In genomic region chr7:129979337-129979736, GRCm38 (mm10) we compare ENCODE assay signal across 26 mouse cellular contexts.
DNase-seq lines count a peak whose midpoint lies in the region; ATAC-seq lines count a peak whose summit lies in the region.
"Had no signal": no experiment of that assay in that cellular context is flagged by ENCODE, and none has a peak within 500 bp of the region (broad histone marks: within the 10 kb centered on the region; RNA-seq: fewer than 3 reads in every experiment).

No protein-coding gene starts in this region.

- no peaks in the 10 kb centered on the region for H3K9me3 ChIP-seq in embryonic facial prominence, embryonic 11.5 days (replicated peaks; ENCODE audit: control insufficient read depth, low read length)
- H3K9me3 ChIP-seq in embryonic facial prominence, embryonic 10.5 days, result no peaks in the 10 kb centered on the region
- H3K9me3 ChIP-seq in midbrain, embryonic 11.5 days (ENCODE audit: control insufficient read depth, low read length), result no peaks in the 10 kb centered on the region
- no peaks in the 10 kb centered on the region for H3K9me3 ChIP-seq in midbrain, embryonic 14.5 days (ENCODE audit: control insufficient read depth, low read length)
- H3K9me3 ChIP-seq: embryonic facial prominence, embryonic 13.5 days; embryonic facial prominence, embryonic 15.5 days; forebrain, embryonic 10.5 days; forebrain, embryonic 12.5 days had no signal

- ATAC-seq in embryonic facial prominence, embryonic 11.5 days (replicated peaks; ENCODE audit: insufficient number of reproducible peaks, low FRiP score, low TSS enrichment, low read depth), result 0 out of 2 replicates have a peak, but pooled peaks have one; percentile 48
- no peak for ATAC-seq in midbrain, embryonic 11.5 days (ENCODE audit: low FRiP score)
- ATAC-seq in midbrain, embryonic 14.5 days (ENCODE audit: low FRiP score, low TSS enrichment), result no peak
- ATAC-seq: activated CD4-positive, CD25-positive, alpha-beta regulatory T cell, adult 4 months; CD4-positive, CD25-positive, alpha-beta regulatory T cell, adult 4 months; forebrain, embryonic 14.5 days; forebrain, embryonic 16.5 days; Patski had no signal

- H3K4me2 ChIP-seq in embryonic facial prominence, embryonic 11.5 days (ENCODE audit: low read depth, low read length), result no peak overlapping the region
- H3K4me2 ChIP-seq in midbrain, embryonic 11.5 days, result no peak overlapping the region
- H3K4me2 ChIP-seq in midbrain, embryonic 14.5 days (ENCODE audit: low read length), result no peak overlapping the region
- H3K4me2 ChIP-seq: embryonic facial prominence, embryonic 13.5 days; embryonic facial prominence, embryonic 15.5 days; forebrain, embryonic 12.5 days had no signal

- H3K36me3 ChIP-seq in embryonic facial prominence, embryonic 11.5 days (replicated peaks; ENCODE audit: control insufficient read depth, insufficient read depth, low read depth, low read length), result no peaks in the 10 kb centered on the region
- no peaks in the 10 kb centered on the region for H3K36me3 ChIP-seq in embryonic facial prominence, embryonic 10.5 days (replicated peaks)
- no peaks in the 10 kb centered on the region for H3K36me3 ChIP-seq in midbrain, embryonic 11.5 days (ENCODE audit: control insufficient read depth, insufficient read depth, low read length)
- H3K36me3 ChIP-seq in midbrain, embryonic 14.5 days (ENCODE audit: control insufficient read depth, insufficient read depth, low read length), result no peaks in the 10 kb centered on the region
- H3K36me3 ChIP-seq: embryonic facial prominence, embryonic 13.5 days; embryonic facial prominence, embryonic 15.5 days; forebrain, embryonic 10.5 days; forebrain, embryonic 12.5 days; G1E had no signal

- DNase-seq in embryonic facial prominence, embryonic 11.5 days (ENCODE audit: low spot score), result peak; percentile 52
- DNase-seq in embryonic facial prominence, embryonic 10.5 days (ENCODE audit: low spot score), result no peak
- peak; percentile 54 for DNase-seq in midbrain, embryonic 11.5 days (ENCODE audit: low spot score, missing footprints)
- no peak for DNase-seq in midbrain, embryonic 14.5 days
- peak; percentile 46 for DNase-seq in retina, postnatal 1 day
- no peak for DNase-seq in kidney, adult 11 months
- DNase-seq: adrenal gland, postnatal 14 days; B cell, adult 2 months; cerebellum, adult 11 months; cerebellum, adult 18-20 months; cerebellum, adult 8-10 months; cerebellum, adult 9-11 months; cerebellum, postnatal 14 days; cerebellum, postnatal 36 days; embryo, embryonic 11 days had no signal

- no peak overlapping the region for H3K27ac ChIP-seq in embryonic facial prominence, embryonic 11.5 days (replicated peaks; ENCODE audit: low read depth, low read length)
- no peak overlapping the region for H3K27ac ChIP-seq in embryonic facial prominence, embryonic 10.5 days (replicated peaks)
- no peak overlapping the region for H3K27ac ChIP-seq in midbrain, embryonic 11.5 days (ENCODE audit: low read depth, low read length)
- H3K27ac ChIP-seq in midbrain, embryonic 14.5 days (replicated peaks; ENCODE audit: low read depth, low read length), result no peak overlapping the region
- H3K27ac ChIP-seq: embryonic facial prominence, embryonic 13.5 days; embryonic facial prominence, embryonic 15.5 days; forebrain, embryonic 10.5 days; forebrain, embryonic 12.5 days had no signal

- no peak overlapping the region for H3K4me3 ChIP-seq in embryonic facial prominence, embryonic 11.5 days (ENCODE audit: low read depth, low read length)
- H3K4me3 ChIP-seq in embryonic facial prominence, embryonic 10.5 days, result no peak overlapping the region
- no peak overlapping the region for H3K4me3 ChIP-seq in midbrain, embryonic 11.5 days (ENCODE audit: low read depth, low read length)
- no peak overlapping the region for H3K4me3 ChIP-seq in midbrain, embryonic 14.5 days (replicated peaks; ENCODE audit: low read depth, low read length)
- H3K4me3 ChIP-seq: embryonic facial prominence, embryonic 13.5 days; embryonic facial prominence, embryonic 15.5 days; erythroblast, embryonic 14.5 days; forebrain, embryonic 10.5 days; forebrain, embryonic 12.5 days had no signal

- 23% methylated on average over 6 of the region's 6 CpGs for WGBS in embryonic facial prominence, embryonic 11.5 days
- WGBS in embryonic facial prominence, embryonic 10.5 days, result 35% methylated on average over 6 of the region's 6 CpGs
- 66% methylated on average over 6 of the region's 6 CpGs for WGBS in midbrain, embryonic 11.5 days
- WGBS in midbrain, embryonic 14.5 days, result 63% methylated on average over 6 of the region's 6 CpGs

- H3K9ac ChIP-seq in embryonic facial prominence, embryonic 11.5 days (replicated peaks; ENCODE audit: low read length), result no peak overlapping the region
- H3K9ac ChIP-seq in midbrain, embryonic 11.5 days (ENCODE audit: low read length), result no peak overlapping the region
- H3K9ac ChIP-seq in midbrain, embryonic 14.5 days (replicated peaks; ENCODE audit: low read length), result no peak overlapping the region
- H3K9ac ChIP-seq: embryonic facial prominence, embryonic 13.5 days; embryonic facial prominence, embryonic 15.5 days; forebrain, embryonic 12.5 days had no signal

- no peaks in the 10 kb centered on the region for H3K27me3 ChIP-seq in embryonic facial prominence, embryonic 11.5 days (ENCODE audit: control insufficient read depth, insufficient read depth, low read length)
- H3K27me3 ChIP-seq in embryonic facial prominence, embryonic 10.5 days (replicated peaks; ENCODE audit: low read depth, poor library complexity, severe bottlenecking), result no peaks in the 10 kb centered on the region
- H3K27me3 ChIP-seq in midbrain, embryonic 11.5 days (ENCODE audit: control insufficient read depth, insufficient read depth, low read length), result no peaks in the 10 kb centered on the region
- no peaks in the 10 kb centered on the region for H3K27me3 ChIP-seq in midbrain, embryonic 14.5 days (ENCODE audit: control insufficient read depth, insufficient read depth, low read length)
- H3K27me3 ChIP-seq: embryonic facial prominence, embryonic 13.5 days; embryonic facial prominence, embryonic 15.5 days; Patski had no signal

- no peaks in the 10 kb centered on the region for H3K4me1 ChIP-seq in embryonic facial prominence, embryonic 11.5 days (ENCODE audit: control insufficient read depth, insufficient read depth, low read length)
- H3K4me1 ChIP-seq in embryonic facial prominence, embryonic 10.5 days, result peaks cover 40% of the 10 kb centered on the region
- peaks cover 5% of the 10 kb centered on the region; the same call in 1 of the 2 replicates for H3K4me1 ChIP-seq in midbrain, embryonic 11.5 days (ENCODE audit: control insufficient read depth, insufficient read depth, low read length)
- peaks cover 7% of the 10 kb centered on the region for H3K4me1 ChIP-seq in midbrain, embryonic 14.5 days (ENCODE audit: control insufficient read depth, insufficient read depth, low read length)

Comparison
In these comparisons a context has a peak if more than half of its experiments do, and no peak if none do; other contexts are left out.
1. DNase-seq: peak in embryonic facial prominence, embryonic 11.5 days (single experiment), midbrain, embryonic 11.5 days (single experiment) and retina, postnatal 1 day (single experiment); none in embryonic facial prominence, embryonic 10.5 days (single experiment), midbrain, embryonic 14.5 days (single experiment) and kidney, adult 11 months (single experiment).